Mouse (Mus musculus) midbrain, embryonic 10.5 days (tissue): ENCODE results near the gene Rasa3. TPM values are rescaled to one million over a fixed set of nuclear protein-coding genes. Genes with fewer than 3 reads are reported as not detected.

ENCODE experiments used
- DNase-seq: peaks from one replicate; pipeline ENCODE4 v3.0.0-alpha.2; 2017; ENCODE audit warnings: low spot score
- H3K27ac ChIP-seq: fragments of 300-500 bp; sonication (generic); replicated peaks from 2 replicates; pipeline ENCODE4 v1.5.1; 2016; ENCODE audit warnings: mild to moderate bottlenecking
- H3K27me3 ChIP-seq: fragments of 300-500 bp; sonication (generic); 2 replicates; pipeline ENCODE4 v1.6.1; 2016; ENCODE audit warnings: low read depth, mild to moderate bottlenecking; ENCODE audit not compliant: poor library complexity, severe bottlenecking
- H3K36me3 ChIP-seq: fragments of 300-500 bp; sonication (generic); 2 replicates; pipeline ENCODE4 v1.6.1; 2016; ENCODE audit warnings: mild to moderate bottlenecking, moderate library complexity
- H3K4me1 ChIP-seq: fragments of 300-500 bp; sonication (generic); 2 replicates; pipeline ENCODE4 v1.6.1; 2016
- H3K4me3 ChIP-seq: fragments of 300-500 bp; sonication (generic); 2 replicates; pipeline ENCODE4 v1.5.1; 2016; ENCODE audit warnings: mild to moderate bottlenecking, moderate library complexity
- H3K9me3 ChIP-seq: fragments of 300-500 bp; sonication (generic); replicated peaks from 2 replicates; pipeline ENCODE4 v1.6.1; 2016; ENCODE audit warnings: mild to moderate bottlenecking
- WGBS: fragments of 180-500 bp; shearing (Covaris S2); methylation state at CpG from one replicate; pipeline ENCODE4 v1.1.7; 2016; 5-methylcytosine and 5-hydroxymethylcytosine counted together
- polyA plus RNA-seq: library from polyadenylated mRNA; unstranded; fragments of >200 nt; fragmentation: Nextera tagmentation; extraction: Ambion mirVana; gene quantifications from 2 replicates; pipeline ENCODE4 v1.2.1, GENCODE M21; 2016

Rasa3 gene
- polyA plus RNA-seq, 1 experiment from 2014 or later = 27.4 TPM

- Histone ChIP-seq H3K4me3 (no peak overlapping the region), H3K27me3 (no peaks in the 10 kb centered on the region), H3K36me3 (no peaks in the 10 kb centered on the region), H3K4me1 (peaks cover 4% of the 10 kb centered on the region; the same call in 1 of the 2 replicates), H3K27ac (no peak overlapping the region), H3K9me3 (no peaks in the 10 kb centered on the region)
- DNase-seq = no peak
- 93% methylated on average over 6 of the region's 6 CpGs for WGBS
Observed at GRCm38 (mm10) chr8:13664711-13665210, 12.6 kb downstream of the Rasa3 start.

- 90% methylated on average over 13 of the region's 13 CpGs for WGBS
Observed at GRCm38 (mm10) chr8:13660323-13660722, 17.1 kb downstream of the Rasa3 start.

GRCm38 (mm10) chr8:13657479-13657878 lies 19.9 kb downstream of the Rasa3 start:
- H3K4me1 ChIP-seq = no peaks in the 10 kb centered on the region
- DNase-seq = no peak
- no peak overlapping the region for H3K4me3 ChIP-seq
- no peaks in the 10 kb centered on the region for H3K27me3 ChIP-seq
- H3K36me3 ChIP-seq = no peaks in the 10 kb centered on the region
- no peak overlapping the region for H3K27ac ChIP-seq
- 79% methylated on average over 12 of the region's 12 CpGs for WGBS
- H3K9me3 ChIP-seq = no peaks in the 10 kb centered on the region

More at GRCm38 (mm10) chr8:13660323-13660722, 17.1 kb downstream of the Rasa3 start:
- DNase-seq = no peak
- Histone ChIP-seq H3K27me3 (no peaks in the 10 kb centered on the region), H3K36me3 (no peaks in the 10 kb centered on the region), H3K9me3 (no peaks in the 10 kb centered on the region), H3K4me1 (no peaks in the 10 kb centered on the region), H3K27ac (no peak overlapping the region), H3K4me3 (no peak overlapping the region)

GRCm38 (mm10) chr8:13655033-13655351 lies 22.4 kb downstream of the Rasa3 start:
- no peak for DNase-seq
- H3K27ac ChIP-seq = no peak overlapping the region
- no peaks in the 10 kb centered on the region for H3K4me1 ChIP-seq
- H3K4me3 ChIP-seq = no peak overlapping the region
- H3K27me3 ChIP-seq = no peaks in the 10 kb centered on the region
- no peaks in the 10 kb centered on the region for H3K9me3 ChIP-seq
- no peaks in the 10 kb centered on the region for H3K36me3 ChIP-seq
- WGBS = 95% methylated on average over 5 of the region's 5 CpGs

- Histone ChIP-seq H3K27me3 (no peaks in the 10 kb centered on the region), H3K4me1 (peaks cover 2% of the 10 kb centered on the region), H3K27ac (no peak overlapping the region), H3K4me3 (no peak overlapping the region), H3K9me3 (no peaks in the 10 kb centered on the region), H3K36me3 (no peaks in the 10 kb centered on the region)
- 87% methylated on average over 11 of the region's 11 CpGs for WGBS
- no peak for DNase-seq
Observed at GRCm38 (mm10) chr8:13654350-13655032, 22.9 kb downstream of the Rasa3 start.

GRCm38 (mm10) chr8:13650541-13651191 lies 26.7 kb downstream of the Rasa3 start:
- 92% methylated on average over 11 of the region's 11 CpGs for WGBS
- Histone ChIP-seq H3K36me3 (no peaks in the 10 kb centered on the region), H3K27me3 (no peaks in the 10 kb centered on the region), H3K4me3 (no peak overlapping the region), H3K4me1 (peaks cover 20% of the 10 kb centered on the region), H3K9me3 (no peaks in the 10 kb centered on the region), H3K27ac (no peak overlapping the region)
- no peak for DNase-seq

GRCm38 (mm10) chr8:13649154-13649515 lies 28.3 kb downstream of the Rasa3 start:
- H3K4me3 ChIP-seq = no peak overlapping the region
- no peaks in the 10 kb centered on the region for H3K27me3 ChIP-seq
- H3K27ac ChIP-seq = peak overlapping the region; percentile 83
- H3K36me3 ChIP-seq = no peaks in the 10 kb centered on the region
- peaks cover 35% of the 10 kb centered on the region for H3K4me1 ChIP-seq
- no peaks in the 10 kb centered on the region for H3K9me3 ChIP-seq
- 35% methylated on average over 3 of the region's 3 CpGs for WGBS
- no peak for DNase-seq

- peak overlapping the region; percentile 83 for H3K27ac ChIP-seq
- DNase-seq = peak; percentile 36
- 21% methylated on average over 7 of the region's 7 CpGs for whole genome bisulfite sequencing
Observed at GRCm38 (mm10) chr8:13648377-13649153, 28.8 kb downstream of the Rasa3 start.

GRCm38 (mm10) chr8:13647591-13647990 lies 29.8 kb downstream of the Rasa3 start:
- WGBS = 89% methylated on average over 5 of the region's 5 CpGs

More at GRCm38 (mm10) chr8:13648377-13649153, 28.8 kb downstream of the Rasa3 start:
- Histone ChIP-seq H3K9me3 (no peaks in the 10 kb centered on the region), H3K4me1 (peaks cover 41% of the 10 kb centered on the region), H3K27me3 (no peaks in the 10 kb centered on the region), H3K36me3 (no peaks in the 10 kb centered on the region), H3K4me3 (peak overlapping the region; percentile 22; the same call in 1 of the 2 replicates)

GRCm38 (mm10) chr8:13644932-13645676 lies 32.3 kb downstream of the Rasa3 start:
- peaks cover 47% of the 10 kb centered on the region for H3K4me1 ChIP-seq
- WGBS = 57% methylated on average over 6 of the region's 6 CpGs
- no peaks in the 10 kb centered on the region for H3K27me3 ChIP-seq
- H3K9me3 ChIP-seq = no peaks in the 10 kb centered on the region
- no peak overlapping the region for H3K4me3 ChIP-seq
- H3K27ac ChIP-seq = 0 out of 2 replicates have a peak overlapping the region, but pooled peaks have one; percentile 1
- H3K36me3 ChIP-seq = no peaks in the 10 kb centered on the region
- DNase-seq = no peak

More at GRCm38 (mm10) chr8:13647591-13647990, 29.8 kb downstream of the Rasa3 start:
- H3K27ac ChIP-seq = no peak overlapping the region
- peaks cover 47% of the 10 kb centered on the region for H3K4me1 ChIP-seq
- DNase-seq = no peak
- H3K36me3 ChIP-seq = no peaks in the 10 kb centered on the region
- H3K9me3 ChIP-seq = no peaks in the 10 kb centered on the region
- H3K4me3 ChIP-seq = no peak overlapping the region
- H3K27me3 ChIP-seq = no peaks in the 10 kb centered on the region

- H3K9me3 ChIP-seq = no peaks in the 10 kb centered on the region
- H3K27ac ChIP-seq = peak overlapping the region; percentile 67
- no peaks in the 10 kb centered on the region for H3K36me3 ChIP-seq
- no peak overlapping the region for H3K4me3 ChIP-seq
- 14% methylated on average over 6 of the region's 6 CpGs for WGBS
- peaks cover 42% of the 10 kb centered on the region for H3K4me1 ChIP-seq
- H3K27me3 ChIP-seq = no peaks in the 10 kb centered on the region
- no peak for DNase-seq
Observed at GRCm38 (mm10) chr8:13644155-13644554, 33.2 kb downstream of the Rasa3 start.

GRCm38 (mm10) chr8:13642659-13643181 lies 34.7 kb downstream of the Rasa3 start:
- no peaks in the 10 kb centered on the region for H3K27me3 ChIP-seq
- no peak for DNase-seq
- no peak overlapping the region for H3K27ac ChIP-seq
- WGBS = 89% methylated on average over 10 of the region's 10 CpGs
- no peak overlapping the region for H3K4me3 ChIP-seq
- H3K4me1 ChIP-seq = peaks cover 28% of the 10 kb centered on the region
- no peaks in the 10 kb centered on the region for H3K9me3 ChIP-seq
- no peaks in the 10 kb centered on the region for H3K36me3 ChIP-seq
